Mouse (Mus musculus) heart, embryonic 11.5 days (tissue): ENCODE results near the gene Snapc4. TPM values are rescaled to one million over a fixed set of nuclear protein-coding genes. Genes with fewer than 3 reads are reported as not detected.

Source experiments
- ATAC-seq: fragments of 200-750 bp; cut with Nextera tagmentation; replicated peaks from 2 replicates; pipeline ENCODE4 v1.8.0; 2017; ENCODE audit warnings: moderate library complexity; ENCODE audit not compliant: insufficient number of reproducible peaks, low FRiP score, low TSS enrichment
- H3K27ac ChIP-seq: fragments of 300-500 bp; sonication (generic); 2 replicates; pipeline ENCODE4 v1.5.1; 2014; ENCODE audit warnings: mild to moderate bottlenecking, low read depth, low read length
- H3K27me3 ChIP-seq: fragments of 300-500 bp; sonication (generic); 2 replicates; pipeline ENCODE4 v1.6.1; 2014; ENCODE audit warnings: mild to moderate bottlenecking, low read length, mixed read lengths; ENCODE audit not compliant: control insufficient read depth, insufficient read depth
- H3K36me3 ChIP-seq: fragments of 300-500 bp; sonication (generic); 2 replicates; pipeline ENCODE4 v1.6.1; 2014; ENCODE audit warnings: mild to moderate bottlenecking, low read length, moderate library complexity, mixed read lengths; ENCODE audit not compliant: control insufficient read depth, insufficient read depth
- H3K4me1 ChIP-seq: fragments of 300-500 bp; sonication (generic); 2 replicates; pipeline ENCODE4 v1.6.1; 2014; ENCODE audit warnings: low read length; ENCODE audit not compliant: control insufficient read depth, insufficient read depth
- H3K4me2 ChIP-seq: fragments of 300-500 bp; sonication (generic); 2 replicates; pipeline ENCODE4 v1.6.1; 2014; ENCODE audit warnings: mild to moderate bottlenecking, moderate library complexity
- H3K4me3 ChIP-seq: fragments of 300-500 bp; sonication (generic); 2 replicates; pipeline ENCODE4 v1.5.1; 2014; ENCODE audit warnings: low read depth, low read length
- H3K9ac ChIP-seq: fragments of 300-500 bp; sonication (generic); 2 replicates; pipeline ENCODE4 v1.6.1; 2014; ENCODE audit warnings: mild to moderate bottlenecking, low read depth, low read length, moderate library complexity
- H3K9me3 ChIP-seq: fragments of 300-500 bp; sonication (generic); replicated peaks from 2 replicates; pipeline ENCODE4 v1.6.1; 2016; ENCODE audit warnings: low read length; ENCODE audit not compliant: control insufficient read depth
- WGBS: fragments of 180-500 bp; shearing (Covaris S2); extraction: QIAGEN DNeasy Blood & Tissue Kit; methylation state at CpG from one replicate; pipeline ENCODE4 v1.1.7; 2014; ENCODE audit not compliant: insufficient replicate concordance; 5-methylcytosine and 5-hydroxymethylcytosine counted together
- polyA plus RNA-seq: library from polyadenylated mRNA; unstranded; fragments of >200 nt; fragmentation: Nextera tagmentation; extraction: Ambion mirVana; gene quantifications from 2 replicates; pipeline ENCODE4 v1.2.1, GENCODE M21; 2014

The Snapc4 gene
- polyA plus RNA-seq, 1 experiment from 2014 or later, result 16.8 TPM

DNA sequence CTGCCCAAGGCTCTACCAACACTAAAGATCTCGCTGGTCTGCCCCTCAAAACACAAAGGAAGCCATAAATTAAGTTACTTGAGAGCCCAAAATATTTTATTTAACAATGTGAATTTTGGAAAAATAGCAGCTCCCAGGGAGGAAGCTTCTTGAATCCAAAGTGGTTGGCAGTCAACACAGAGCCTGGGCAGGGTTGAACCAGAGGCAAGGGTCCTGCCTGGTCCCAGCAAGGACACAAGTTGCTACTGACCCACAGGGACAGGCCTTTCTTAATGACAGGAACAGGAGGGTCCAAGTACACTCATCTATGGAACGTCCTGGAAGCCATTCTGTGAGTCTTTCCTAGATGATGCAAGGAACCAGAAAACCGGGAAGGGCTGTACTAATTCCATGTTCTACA lies 28.9 kb upstream of the Snapc4 start:
- Histone ChIP-seq H3K9ac (no peak overlapping the region), H3K4me3 (peak overlapping the region; percentile 90), H3K27me3 (no peaks in the 10 kb centered on the region), H3K27ac (no peak overlapping the region), H3K9me3 (no peaks in the 10 kb centered on the region), H3K36me3 (peaks cover 7% of the 10 kb centered on the region), H3K4me2 (peak overlapping the region; percentile 79), H3K4me1 (peaks cover 23% of the 10 kb centered on the region)
- ATAC-seq, result no peak
- 49% methylated on average over 3 of the region's 3 CpGs for WGBS

- Histone ChIP-seq H3K27ac (peak within 1 kb of the TSS; percentile 85), H3K4me2 (peak within 1 kb of the TSS; percentile 79), H3K9ac (peak within 1 kb of the TSS; percentile 97), H3K36me3 (peaks cover 7% of the 10 kb centered on the region), H3K4me1 (peaks cover 23% of the 10 kb centered on the region), H3K9me3 (no peaks in the 10 kb centered on the region), H3K4me3 (peak within 1 kb of the TSS; percentile 90), H3K27me3 (no peaks in the 10 kb centered on the region)
- WGBS, result under 1% methylated on average over 52 of the region's 57 CpGs
- peak; percentile 94 for ATAC-seq
Observed at GRCm38 (mm10) chr2:26408515-26409356, 28.3 kb upstream of the Snapc4 start, which contains the start of gene Inpp5e. TSS of gene Inpp5e (minus strand) at chr2:26409203.

DNA sequence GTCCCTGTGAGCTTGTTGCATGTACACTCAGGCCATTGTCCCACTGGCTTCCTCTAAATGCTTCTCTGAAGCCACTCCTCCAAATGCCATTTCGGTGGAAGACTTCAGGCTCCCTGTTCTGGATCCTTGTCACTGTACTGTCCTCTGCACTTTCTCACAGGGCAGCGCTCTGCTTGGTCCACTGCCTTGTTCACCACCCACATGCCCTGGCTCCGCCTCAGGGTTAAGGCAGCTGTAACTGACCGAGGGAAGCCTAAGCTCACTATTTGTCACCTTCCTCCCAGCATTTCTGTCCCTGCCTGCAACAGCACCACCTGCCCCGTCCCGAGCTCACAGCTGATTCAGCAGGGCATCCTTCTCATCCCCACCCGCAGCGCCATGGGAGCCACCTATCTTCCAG lies 22.9 kb upstream of the Snapc4 start:
- Histone ChIP-seq H3K27ac (no peak overlapping the region), H3K9me3 (no peaks in the 10 kb centered on the region), H3K36me3 (peaks cover 23% of the 10 kb centered on the region), H3K4me3 (no peak overlapping the region), H3K4me1 (peaks cover 25% of the 10 kb centered on the region), H3K4me2 (no peak overlapping the region), H3K27me3 (no peaks in the 10 kb centered on the region), H3K9ac (no peak overlapping the region)
- no peak for ATAC-seq
- whole genome bisulfite sequencing, result 72% methylated on average over 8 of the region's 8 CpGs

GRCm38 (mm10) chr2:26402265-26402664 lies 21.8 kb upstream of the Snapc4 start:
- Histone ChIP-seq H3K9ac (no peak overlapping the region), H3K27me3 (no peaks in the 10 kb centered on the region), H3K4me1 (peaks cover 15% of the 10 kb centered on the region), H3K9me3 (no peaks in the 10 kb centered on the region), H3K27ac (no peak overlapping the region), H3K4me3 (no peak overlapping the region), H3K36me3 (peaks cover 29% of the 10 kb centered on the region), H3K4me2 (no peak overlapping the region)
- no peak for ATAC-seq
- WGBS, result 82% methylated on average over 1 of the region's 1 CpGs

DNA sequence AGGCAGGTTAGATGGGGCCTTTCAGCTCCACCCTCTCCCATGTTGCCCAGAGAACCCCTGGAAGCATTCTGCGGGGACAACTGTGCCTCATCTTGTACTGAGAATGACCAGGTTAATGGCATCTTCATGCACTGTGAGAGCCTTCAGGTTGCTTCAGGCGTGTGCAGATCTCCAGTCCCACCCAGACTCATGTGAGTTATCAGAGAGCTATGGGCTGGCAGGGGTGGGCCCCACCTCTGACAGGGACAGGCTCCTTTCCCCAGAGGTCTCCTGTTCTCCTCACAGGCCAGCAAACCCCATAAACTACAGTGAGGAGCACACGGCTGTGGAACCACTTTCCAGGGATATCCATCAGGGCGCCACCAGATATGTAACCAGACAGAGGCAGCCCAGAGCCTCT lies 20.6 kb upstream of the Snapc4 start:
- Histone ChIP-seq H3K9me3 (no peaks in the 10 kb centered on the region), H3K36me3 (peaks cover 37% of the 10 kb centered on the region), H3K9ac (no peak overlapping the region), H3K27ac (no peak overlapping the region), H3K4me1 (0 out of 2 replicates have a peak, but pooled peaks cover 3% of the 10 kb centered on the region), H3K4me2 (no peak overlapping the region), H3K4me3 (no peak overlapping the region), H3K27me3 (no peaks in the 10 kb centered on the region)
- WGBS, result 73% methylated on average over 4 of the region's 4 CpGs
- ATAC-seq, result no peak

- ATAC-seq, result no peak
- Histone ChIP-seq H3K4me3 (no peak overlapping the region), H3K36me3 (peaks cover 45% of the 10 kb centered on the region), H3K9ac (no peak overlapping the region), H3K4me2 (no peak overlapping the region), H3K27ac (no peak overlapping the region), H3K27me3 (no peaks in the 10 kb centered on the region), H3K4me1 (0 out of 2 replicates have a peak, but pooled peaks cover 3% of the 10 kb centered on the region), H3K9me3 (no peaks in the 10 kb centered on the region)
- 89% methylated on average over 5 of the region's 5 CpGs for WGBS
Observed at GRCm38 (mm10) chr2:26400296-26400695, 19.8 kb upstream of the Snapc4 start.

GRCm38 (mm10) chr2:26399647-26400046 lies 19.2 kb upstream of the Snapc4 start:
- Histone ChIP-seq H3K27ac (no peak overlapping the region), H3K4me3 (no peak overlapping the region), H3K9ac (no peak overlapping the region), H3K36me3 (peaks cover 50% of the 10 kb centered on the region), H3K27me3 (no peaks in the 10 kb centered on the region), H3K4me2 (no peak overlapping the region), H3K9me3 (no peaks in the 10 kb centered on the region), H3K4me1 (0 out of 2 replicates have a peak, but pooled peaks cover 3% of the 10 kb centered on the region)
- 0 out of 2 replicates have a peak, but pooled peaks have one; percentile 12 for ATAC-seq
- 60% methylated on average over 5 of the region's 5 CpGs for WGBS

DNA sequence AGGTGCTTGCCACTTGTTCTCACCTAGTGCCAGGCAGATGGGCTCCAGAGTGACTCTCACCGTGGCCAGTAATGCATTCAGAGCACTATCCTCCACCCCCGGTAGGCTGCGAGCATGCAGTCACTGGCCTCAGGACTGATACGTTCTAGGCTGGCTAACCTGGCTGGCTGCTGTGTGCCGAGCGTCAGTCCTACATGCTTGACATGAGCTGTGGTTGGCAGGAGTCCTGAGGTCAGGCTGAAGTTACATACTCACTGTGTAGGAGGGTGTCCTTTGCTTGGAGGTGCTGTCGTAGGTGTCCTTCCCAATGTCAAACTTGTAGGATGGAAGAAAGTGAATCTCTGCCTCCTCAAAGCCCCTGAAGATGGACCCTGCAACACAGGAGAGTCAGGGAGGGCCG lies 18.5 kb upstream of the Snapc4 start:
- 93% methylated on average over 8 of the region's 8 CpGs for WGBS
- H3K4me1 ChIP-seq, result 0 out of 2 replicates have a peak, but pooled peaks cover 3% of the 10 kb centered on the region
- H3K27me3 ChIP-seq, result no peaks in the 10 kb centered on the region
- no peak overlapping the region for H3K27ac ChIP-seq
- peaks cover 54% of the 10 kb centered on the region for H3K36me3 ChIP-seq
- ATAC-seq, result no peak
- H3K4me3 ChIP-seq, result no peak overlapping the region
- no peak overlapping the region for H3K4me2 ChIP-seq
- no peak overlapping the region for H3K9ac ChIP-seq
- H3K9me3 ChIP-seq, result no peaks in the 10 kb centered on the region
